Mouse (Mus musculus): ENCODE data around the gene Gm49320. TPM values are rescaled to one million over a fixed set of nuclear protein-coding genes. Genes with fewer than 3 reads are reported as not detected.
A peak's percentile ranks its signal among the peaks of the same experiment; 100 is the strongest.

Gene Gm49320
- total and polyA plus RNA-seq, 3 experiments = 2.0 TPM; not detected in 2

- no peaks in the 10 kb centered on the region for H3K79me2 ChIP-seq (ENCODE audit: control insufficient read depth, insufficient read depth, low read length, poor library complexity)
- H3K27me3 ChIP-seq (ENCODE audit: control insufficient read depth in 1 of 2, insufficient read depth in 2 of 2, low read length in 2 of 2) = no peaks in the 10 kb centered on the region
- peaks cover 2 to 17% of the 10 kb centered on the region in 2 experiments; a peak in 3 of 4 replicates for H3K4me1 ChIP-seq (ENCODE audit: control insufficient read depth in 1 of 2, insufficient read depth in 2 of 2, low read length in 2 of 2)
- H3K9me3 ChIP-seq (replicated peaks; ENCODE audit: insufficient read depth, low read length) = no peaks in the 10 kb centered on the region
- H3K4me3 ChIP-seq (ENCODE audit: control insufficient read depth in 1 of 2, insufficient read depth in 1 of 2, low read depth in 2 of 2, low read length in 2 of 2) = no peak overlapping the region
- peaks cover 0 to 2% of the 10 kb centered on the region in 2 experiments; a peak in 2 of 4 replicates for H3K36me3 ChIP-seq (ENCODE audit: control insufficient read depth in 1 of 2, insufficient read depth in 2 of 2, low read length in 2 of 2)
- no peak overlapping the region for H3K9ac ChIP-seq (ENCODE audit: control insufficient read depth, low read depth, low read length, poor library complexity, severe bottlenecking)
- no peak overlapping the region for H3K27ac ChIP-seq (ENCODE audit: control insufficient read depth, low read depth, low read length)
- TF ChIP-seq ZNF384 (IDR thresholded peaks at IDR 0.05; ENCODE audit: low read depth, low read length) (no peak), USF1 (IDR thresholded peaks at IDR 0.05; ENCODE audit: low read depth, low read length) (no peak), RAD21 (IDR thresholded peaks at IDR 0.05; ENCODE audit: low read depth, low read length) (no peak), MAZ (IDR thresholded peaks at IDR 0.05; ENCODE audit: low read depth, low read length) (no peak), TBP (IDR thresholded peaks at IDR 0.05; ENCODE audit: low read depth, low read length) (no peak), ZKSCAN1 (IDR thresholded peaks at IDR 0.05; ENCODE audit: low read depth, low read length) (no peak), ZMIZ1 (IDR thresholded peaks at IDR 0.05; ENCODE audit: low read depth, low read length) (no peak), ZC3H11A (IDR thresholded peaks at IDR 0.05; ENCODE audit: low read depth, low read length) (no peak), MAFK (IDR thresholded peaks at IDR 0.05; ENCODE audit: borderline replicate concordance, low read depth, low read length) (no peak), SMC3 (IDR thresholded peaks at IDR 0.05; ENCODE audit: low read depth, low read length) (no peak), MEF2A (IDR thresholded peaks at IDR 0.05; ENCODE audit: extremely low read depth, insufficient replicate concordance, low read depth, low read length, poor library complexity, severe bottlenecking) (no peak), MYB (IDR thresholded peaks at IDR 0.05; ENCODE audit: low read depth, low read length) (no peak), NRF1 (IDR thresholded peaks at IDR 0.05; ENCODE audit: insufficient read depth, low read depth, low read length, poor library complexity, severe bottlenecking) (no peak), TAL1 (IDR thresholded peaks at IDR 0.05; ENCODE audit: low read length) (no peak), MAX (IDR thresholded peaks at IDR 0.05; ENCODE audit: low read length) (no peak), RCOR1 (IDR thresholded peaks at IDR 0.05; ENCODE audit: low read depth, low read length) (no peak), CHD2 (IDR thresholded peaks at IDR 0.05; ENCODE audit: low read length) (no peak), MYC (IDR thresholded peaks at IDR 0.05; ENCODE audit: low read depth, low read length) (no peak), BHLHE40 (IDR thresholded peaks at IDR 0.05; ENCODE audit: borderline replicate concordance, low read depth, low read length) (no peak)
- DNase-seq (ENCODE audit: low read depth, low spot score) = no peak
These were observed 22.4 kb upstream of the Gm49320 start for GRCm38 (mm10) chr8:4216296-4216695.

GRCm38 (mm10) chr8:4216791-4217621 lies 21.7 kb upstream of the Gm49320 start, which contains the start of gene Prr36:
Prr36 (minus strand) TSS chr8:4217459.
- no peaks in the 10 kb centered on the region for H3K9me3 ChIP-seq (replicated peaks; ENCODE audit: insufficient read depth, low read length)
- no peak within 1 kb of the TSS for H3K27ac ChIP-seq (ENCODE audit: control insufficient read depth, low read depth, low read length)
- peaks cover 4 to 23% of the 10 kb centered on the region in 2 experiments for H3K4me1 ChIP-seq (ENCODE audit: control insufficient read depth in 1 of 2, insufficient read depth in 2 of 2, low read length in 2 of 2)
- H3K36me3 ChIP-seq (ENCODE audit: control insufficient read depth in 1 of 2, insufficient read depth in 2 of 2, low read length in 2 of 2) = peaks cover 0 to 7% of the 10 kb centered on the region in 2 experiments; a peak in 2 of 4 replicates
- H3K79me2 ChIP-seq (ENCODE audit: control insufficient read depth, insufficient read depth, low read length, poor library complexity) = no peaks in the 10 kb centered on the region
- TF ChIP-seq POLR2A (IDR thresholded peaks at IDR 0.05; ENCODE audit: control insufficient read depth in 1 of 2, insufficient read depth in 1 of 2, low read depth in 1 of 2, low read length in 2 of 2, poor library complexity in 1 of 2) (0 out of 4 replicates have a peak, but pooled peaks of 1 of the 2 experiments have one; percentile 13), SMC3 (IDR thresholded peaks at IDR 0.05; ENCODE audit: low read depth, low read length) (no peak)
- no peak within 1 kb of the TSS for H3K4me3 ChIP-seq (ENCODE audit: control insufficient read depth in 1 of 2, insufficient read depth in 1 of 2, low read depth in 2 of 2, low read length in 2 of 2)
- no peak within 1 kb of the TSS for H3K9ac ChIP-seq (ENCODE audit: control insufficient read depth, low read depth, low read length, poor library complexity, severe bottlenecking)
- DNase-seq (ENCODE audit: low read depth, low spot score) = no peak
- H3K27me3 ChIP-seq (ENCODE audit: control insufficient read depth in 1 of 2, insufficient read depth in 2 of 2, low read length in 2 of 2) = no peaks in the 10 kb centered on the region
